Mouse (Mus musculus): ENCODE data around the gene Gm28372. TPM values are rescaled to one million over a fixed set of nuclear protein-coding genes. Genes with fewer than 3 reads are reported as not detected.

Gene Gm28372
- total and polyA plus RNA-seq, 3 experiments = not detected

- peaks cover 67% of the 10 kb centered on the region for H3K36me3 ChIP-seq (replicated peaks)
- DNase-seq (ENCODE audit: low spot score) (peak; percentile 76), ATAC-seq (ENCODE audit: extremely low read depth, insufficient number of reproducible peaks, low FRiP score, poor library complexity, severe bottlenecking) (no peak)
- no peaks in the 10 kb centered on the region for H3K27me3 ChIP-seq (ENCODE audit: insufficient read depth, low read length)
- TF ChIP-seq TAL1 (conservative IDR thresholded peaks at IDR 0.05; ENCODE audit: low read depth, low read length) (no peak), POLR2AphosphoS5 (IDR thresholded peaks at IDR 0.05; ENCODE audit: insufficient replicate concordance, low read depth, low read length) (no peak), GATA1 (IDR thresholded peaks at IDR 0.05; ENCODE audit: borderline replicate concordance, low read length) (no peak), CTCF (IDR thresholded peaks at IDR 0.05; ENCODE audit: low read depth, low read length) (no peak), GATA2 (IDR thresholded peaks at IDR 0.05; ENCODE audit: borderline replicate concordance, low read depth, low read length) (no peak)
- H3K4me3 ChIP-seq (ENCODE audit: low read depth, low read length) = peak overlapping the region; percentile 90
- peaks cover 48% of the 10 kb centered on the region for H3K4me1 ChIP-seq (ENCODE audit: insufficient read depth, low read depth, low read length)
- no peaks in the 10 kb centered on the region for H3K9me3 ChIP-seq (replicated peaks)
Measured at GRCm38 (mm10) chr2:130423397-130424125, 18.5 kb downstream of the Gm28372 start.

- DNase-seq (ENCODE audit: low spot score) (peak; percentile 83), ATAC-seq (ENCODE audit: extremely low read depth, insufficient number of reproducible peaks, low FRiP score, poor library complexity, severe bottlenecking) (peak; percentile 69)
- peaks cover 65% of the 10 kb centered on the region for H3K36me3 ChIP-seq (replicated peaks)
- H3K9me3 ChIP-seq (replicated peaks) = no peaks in the 10 kb centered on the region
- H3K4me3 ChIP-seq (ENCODE audit: low read depth, low read length) = peak within 1 kb of the TSS; percentile 90
- TF ChIP-seq TAL1 (conservative IDR thresholded peaks at IDR 0.05; ENCODE audit: low read depth, low read length) (no peak), POLR2AphosphoS5 (IDR thresholded peaks at IDR 0.05; ENCODE audit: insufficient replicate concordance, low read depth, low read length) (no peak), GATA2 (IDR thresholded peaks at IDR 0.05; ENCODE audit: borderline replicate concordance, low read depth, low read length) (no peak), GATA1 (IDR thresholded peaks at IDR 0.05; ENCODE audit: borderline replicate concordance, low read length) (no peak), CTCF (IDR thresholded peaks at IDR 0.05; ENCODE audit: low read depth, low read length) (no peak)
- H3K4me1 ChIP-seq (ENCODE audit: insufficient read depth, low read depth, low read length) = peaks cover 54% of the 10 kb centered on the region
- H3K27me3 ChIP-seq (ENCODE audit: insufficient read depth, low read length) = no peaks in the 10 kb centered on the region
Measured at GRCm38 (mm10) chr2:130424126-130424853, 19.3 kb downstream of the Gm28372 start, which contains the start of the genes Vps16 and Pced1a. Gene Vps16, plus strand, starts transcription at chr2:130424339. Gene Pced1a, minus strand, starts transcription at chr2:130424701.

- Histone ChIP-seq H3K27me3 (ENCODE audit: insufficient read depth, low read length) (no peaks in the 10 kb centered on the region), H3K4me1 (ENCODE audit: insufficient read depth, low read depth, low read length) (peaks cover 57% of the 10 kb centered on the region), H3K36me3 (replicated peaks) (peaks cover 63% of the 10 kb centered on the region), H3K4me3 (ENCODE audit: low read depth, low read length) (peak overlapping the region; percentile 90), H3K9me3 (replicated peaks) (no peaks in the 10 kb centered on the region)
- DNase-seq (ENCODE audit: low spot score) (peak; percentile 23), ATAC-seq (ENCODE audit: extremely low read depth, insufficient number of reproducible peaks, low FRiP score, poor library complexity, severe bottlenecking) (no peak)
- no peak for TF ChIP-seq TAL1 (conservative IDR thresholded peaks at IDR 0.05; ENCODE audit: low read depth, low read length)
- TF ChIP-seq CTCF (IDR thresholded peaks at IDR 0.05; ENCODE audit: low read depth, low read length) = no peak
- no peak for TF ChIP-seq POLR2AphosphoS5 (IDR thresholded peaks at IDR 0.05; ENCODE audit: insufficient replicate concordance, low read depth, low read length)
- TF ChIP-seq GATA1 (IDR thresholded peaks at IDR 0.05; ENCODE audit: borderline replicate concordance, low read length) = no peak
- no peak for TF ChIP-seq GATA2 (IDR thresholded peaks at IDR 0.05; ENCODE audit: borderline replicate concordance, low read depth, low read length)
Measured at GRCm38 (mm10) chr2:130425112-130425511, 20.1 kb downstream of the Gm28372 start.

- Histone ChIP-seq H3K4me1 (ENCODE audit: insufficient read depth, low read depth, low read length) (peaks cover 37% of the 10 kb centered on the region), H3K9me3 (replicated peaks) (no peaks in the 10 kb centered on the region), H3K36me3 (replicated peaks) (peaks cover 72% of the 10 kb centered on the region), H3K27me3 (ENCODE audit: insufficient read depth, low read length) (no peaks in the 10 kb centered on the region), H3K4me3 (ENCODE audit: low read depth, low read length) (no peak overlapping the region)
- ATAC-seq (ENCODE audit: extremely low read depth, insufficient number of reproducible peaks, low FRiP score, poor library complexity, severe bottlenecking) = no peak
- DNase-seq (ENCODE audit: low spot score) = no peak
- TF ChIP-seq CTCF (IDR thresholded peaks at IDR 0.05; ENCODE audit: low read depth, low read length) (no peak), GATA1 (IDR thresholded peaks at IDR 0.05; ENCODE audit: borderline replicate concordance, low read length) (no peak), POLR2AphosphoS5 (IDR thresholded peaks at IDR 0.05; ENCODE audit: insufficient replicate concordance, low read depth, low read length) (no peak)
Measured at GRCm38 (mm10) chr2:130429851-130430250, 24.8 kb downstream of the Gm28372 start.

GRCm38 (mm10) chr2:130430484-130430883 is 25.4 kb downstream of the Gm28372 start:
- no peak overlapping the region for H3K4me3 ChIP-seq (ENCODE audit: low read depth, low read length)
- no peak for DNase-seq (ENCODE audit: low spot score)
- no peaks in the 10 kb centered on the region for H3K9me3 ChIP-seq (replicated peaks)
- TF ChIP-seq GATA1 (IDR thresholded peaks at IDR 0.05; ENCODE audit: borderline replicate concordance, low read length) (no peak), CTCF (IDR thresholded peaks at IDR 0.05; ENCODE audit: low read depth, low read length) (no peak), GATA2 (IDR thresholded peaks at IDR 0.05; ENCODE audit: borderline replicate concordance, low read depth, low read length) (no peak), POLR2AphosphoS5 (IDR thresholded peaks at IDR 0.05; ENCODE audit: insufficient replicate concordance, low read depth, low read length) (no peak), TAL1 (conservative IDR thresholded peaks at IDR 0.05; ENCODE audit: low read depth, low read length) (no peak)
- peaks cover 74% of the 10 kb centered on the region for H3K36me3 ChIP-seq (replicated peaks)
- peaks cover 31% of the 10 kb centered on the region for H3K4me1 ChIP-seq (ENCODE audit: insufficient read depth, low read depth, low read length)
- ATAC-seq (ENCODE audit: extremely low read depth, insufficient number of reproducible peaks, low FRiP score, poor library complexity, severe bottlenecking) = no peak
- no peaks in the 10 kb centered on the region for H3K27me3 ChIP-seq (ENCODE audit: insufficient read depth, low read length)

- ATAC-seq (ENCODE audit: extremely low read depth, insufficient number of reproducible peaks, low FRiP score, poor library complexity, severe bottlenecking) = no peak
- H3K27me3 ChIP-seq (ENCODE audit: insufficient read depth, low read length) = no peaks in the 10 kb centered on the region
- peaks cover 27% of the 10 kb centered on the region for H3K4me1 ChIP-seq (ENCODE audit: insufficient read depth, low read depth, low read length)
- H3K4me3 ChIP-seq (ENCODE audit: low read depth, low read length) = no peak overlapping the region
- DNase-seq (ENCODE audit: low spot score) = no peak
- TF ChIP-seq CTCF (IDR thresholded peaks at IDR 0.05; ENCODE audit: low read depth, low read length) = no peak
- no peak for TF ChIP-seq GATA2 (IDR thresholded peaks at IDR 0.05; ENCODE audit: borderline replicate concordance, low read depth, low read length)
- TF ChIP-seq POLR2AphosphoS5 (IDR thresholded peaks at IDR 0.05; ENCODE audit: insufficient replicate concordance, low read depth, low read length) = no peak
- no peak for TF ChIP-seq GATA1 (IDR thresholded peaks at IDR 0.05; ENCODE audit: borderline replicate concordance, low read length)
- TF ChIP-seq TAL1 (conservative IDR thresholded peaks at IDR 0.05; ENCODE audit: low read depth, low read length) = no peak
- no peaks in the 10 kb centered on the region for H3K9me3 ChIP-seq (replicated peaks)
- peaks cover 72% of the 10 kb centered on the region for H3K36me3 ChIP-seq (replicated peaks)
Measured at GRCm38 (mm10) chr2:130432157-130432556, 27.1 kb downstream of the Gm28372 start.
